Mouse (Mus musculus): ENCODE measurements at regions not wholly inside any gene's neighbourhood (a gene's known extent, or its start where the extent isn't known, plus 50 kb on each side); places are given as distances from the start of the nearest gene placed in this dataset.
A peak's percentile ranks its signal among the peaks of the same experiment; 100 is the strongest.
"Not testable (repeated sequence)": the region's sequence is repeated elsewhere in the genome, so short reads cannot be mapped to it uniquely, and the experiment has no call there.

DNA sequence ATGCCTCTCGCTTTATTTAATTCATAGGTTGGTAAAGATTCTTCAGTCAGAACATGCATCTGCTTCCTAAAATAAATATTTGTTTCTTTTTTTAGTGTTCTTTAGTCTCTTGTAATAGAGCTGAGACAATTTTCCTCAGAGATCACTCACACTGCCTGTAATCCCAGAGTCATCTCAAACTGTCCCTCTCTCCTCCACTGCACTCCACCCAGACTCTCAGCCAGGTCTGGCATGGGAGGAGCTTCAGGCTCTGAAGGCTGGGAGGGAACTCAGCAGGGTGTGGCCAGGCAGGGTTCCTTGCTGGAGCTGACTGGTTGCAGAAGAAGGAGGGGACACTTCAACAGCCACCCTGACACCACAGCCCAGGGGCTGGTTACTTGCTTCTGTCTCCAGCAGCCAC is 524.8 kb downstream of the Dad1 start:
- not testable (repeated sequence) for H3K4me1 ChIP-seq (ENCODE audit: control insufficient read depth, insufficient read depth, low read length); H3K4me3 ChIP-seq (ENCODE audit: insufficient read depth, low read depth, low read length); H3K27ac ChIP-seq (ENCODE audit: insufficient read depth, low read depth, low read length)
- 30% methylated on average over 1 of the region's 1 CpGs for WGBS

DNA sequence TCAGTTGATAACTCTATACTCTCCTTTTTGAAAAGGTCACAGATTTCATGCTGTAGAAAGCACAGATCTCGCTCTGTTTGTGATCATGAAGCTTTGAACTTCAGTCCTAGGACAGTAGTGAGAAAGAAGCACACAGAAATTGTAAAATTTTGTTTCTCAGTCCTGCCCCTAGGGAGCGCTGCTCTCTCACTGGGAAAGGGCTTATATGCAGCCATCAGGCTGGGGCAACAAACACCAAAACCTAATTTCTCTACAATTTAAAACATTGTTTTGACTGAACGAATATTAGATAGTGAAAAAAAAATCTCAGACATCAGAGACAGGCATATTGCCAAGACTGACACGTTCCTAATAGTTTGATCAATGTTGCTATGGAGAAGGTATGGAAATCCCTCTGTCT is 527.0 kb downstream of the Dad1 start:
- H3K27ac ChIP-seq (ENCODE audit: insufficient read depth, low read depth, low read length); H3K4me1 ChIP-seq (ENCODE audit: control insufficient read depth, insufficient read depth, low read length); H3K4me3 ChIP-seq (ENCODE audit: insufficient read depth, low read depth, low read length): not testable (repeated sequence)
- WGBS: 34% methylated on average over 2 of the region's 4 CpGs

DNA sequence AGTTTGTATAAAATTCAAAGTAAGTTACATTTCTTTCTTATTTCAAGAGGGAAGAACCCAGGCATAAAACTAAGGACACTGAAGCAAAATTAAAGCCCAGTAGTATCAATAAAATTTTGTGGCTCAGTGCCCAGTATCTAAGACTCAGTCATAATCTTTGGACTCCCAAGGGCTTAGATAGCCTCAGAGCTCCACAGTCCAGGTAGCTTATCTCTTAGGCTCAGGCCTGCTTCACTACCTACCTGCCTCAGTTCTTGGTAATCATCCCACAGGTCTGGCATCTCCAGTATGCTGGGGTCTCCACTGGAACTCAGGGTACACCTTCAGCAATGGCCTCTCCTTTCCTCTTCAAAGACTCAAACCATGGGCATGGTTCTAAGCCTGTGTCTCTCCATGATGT is 530.3 kb downstream of the Dad1 start:
- H3K4me1 ChIP-seq (ENCODE audit: control insufficient read depth, insufficient read depth, low read length); H3K27ac ChIP-seq (ENCODE audit: insufficient read depth, low read depth, low read length): not testable (repeated sequence)

DNA sequence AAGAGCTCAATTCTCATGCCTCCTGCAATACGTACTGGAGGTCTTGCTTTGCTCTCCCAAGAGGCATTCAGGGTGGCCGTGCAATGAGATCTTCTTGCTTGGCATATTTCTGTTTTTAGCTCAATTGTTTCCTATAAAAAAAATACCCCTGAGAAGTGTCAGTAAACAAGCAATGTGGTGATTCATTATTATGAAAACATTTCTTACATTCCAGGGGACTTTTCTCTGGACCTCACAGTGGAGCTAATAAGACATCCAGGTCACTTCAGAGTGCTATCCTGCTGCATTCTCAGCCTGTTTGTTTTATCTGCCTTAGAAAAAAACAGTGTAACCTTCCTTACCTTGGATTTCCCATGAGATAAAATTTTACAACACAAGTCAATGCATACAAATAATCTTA is 532.0 kb downstream of the Dad1 start:
- H3K27ac ChIP-seq (ENCODE audit: insufficient read depth, low read depth, low read length); H3K4me1 ChIP-seq (ENCODE audit: control insufficient read depth, insufficient read depth, low read length); H3K4me3 ChIP-seq (ENCODE audit: insufficient read depth, low read depth, low read length): not testable (repeated sequence)
- 84% methylated on average over 2 of the region's 2 CpGs for WGBS

More for the DNA sequence above, 530.3 kb downstream of the Dad1 start:
- H3K4me3 ChIP-seq (ENCODE audit: insufficient read depth, low read depth, low read length): not testable (repeated sequence)

DNA sequence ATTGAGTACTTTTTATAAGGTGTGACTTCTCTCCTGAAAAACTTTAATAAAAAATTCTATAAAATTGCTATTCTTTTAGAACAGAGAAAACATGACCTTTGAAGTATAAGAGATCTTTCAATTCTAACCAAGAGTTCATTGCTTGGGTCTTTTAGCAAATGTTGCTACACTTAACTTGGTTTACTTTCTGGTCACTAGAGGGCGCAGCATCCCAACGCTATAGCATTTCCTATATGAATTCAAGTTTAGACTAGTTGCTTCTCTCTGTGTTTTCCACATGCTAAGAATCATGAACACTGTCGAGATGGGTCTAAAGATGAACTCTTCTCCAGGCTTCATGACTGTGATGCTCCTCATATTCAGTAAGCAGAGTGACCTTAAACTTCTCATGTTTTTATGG is 544.3 kb downstream of the Dad1 start:
- H3K27ac ChIP-seq (ENCODE audit: insufficient read depth, low read depth, low read length); H3K4me1 ChIP-seq (ENCODE audit: control insufficient read depth, insufficient read depth, low read length); H3K4me3 ChIP-seq (ENCODE audit: insufficient read depth, low read depth, low read length): not testable (repeated sequence)
- 13% methylated on average over 3 of the region's 3 CpGs for WGBS

DNA sequence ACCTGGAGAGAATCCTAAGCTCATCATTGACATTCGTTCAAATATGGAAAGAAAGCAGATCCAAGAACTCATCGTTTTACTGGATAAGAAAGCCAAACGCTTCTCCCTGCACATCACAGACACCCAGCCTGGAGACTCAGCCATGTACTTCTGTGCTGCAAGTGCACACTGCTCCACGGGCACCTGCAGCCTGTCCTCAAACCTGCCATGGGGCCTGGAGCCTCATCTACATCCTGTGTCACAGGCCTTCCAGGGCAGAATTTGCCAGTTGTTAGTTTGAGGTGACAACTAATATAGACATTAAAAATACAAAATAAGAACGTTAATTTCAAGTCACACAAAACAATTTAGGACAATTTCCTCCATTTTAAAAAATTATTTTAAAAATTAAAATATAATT is 549.6 kb downstream of the Dad1 start:
- not testable (repeated sequence) for H3K4me3 ChIP-seq (ENCODE audit: insufficient read depth, low read depth, low read length); H3K4me1 ChIP-seq (ENCODE audit: control insufficient read depth, insufficient read depth, low read length); H3K27ac ChIP-seq (ENCODE audit: insufficient read depth, low read depth, low read length)
- WGBS: 82% methylated on average over 5 of the region's 5 CpGs

DNA sequence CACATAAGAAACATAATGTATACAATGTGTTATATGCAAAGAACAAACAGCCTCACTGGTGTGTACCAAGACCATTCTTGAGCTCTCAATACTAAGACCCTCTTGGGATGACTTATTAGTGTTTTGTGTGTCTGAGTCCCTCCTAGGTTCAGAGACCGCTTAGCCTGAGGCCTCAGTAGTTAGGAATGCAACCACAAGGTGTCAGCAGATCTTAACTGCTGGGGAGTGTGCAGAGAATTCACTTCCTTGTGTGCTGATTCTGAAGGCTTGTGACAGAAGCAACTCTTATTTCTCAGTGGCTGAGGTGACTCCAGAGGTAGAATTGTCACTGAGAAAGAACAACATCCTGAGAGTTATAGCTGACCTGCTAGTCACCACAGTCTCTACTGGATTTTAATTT is 550.3 kb downstream of the Dad1 start:
- not testable (repeated sequence) for H3K4me3 ChIP-seq (ENCODE audit: insufficient read depth, low read depth, low read length); H3K27ac ChIP-seq (ENCODE audit: insufficient read depth, low read depth, low read length); H3K4me1 ChIP-seq (ENCODE audit: control insufficient read depth, insufficient read depth, low read length)
- 27% methylated on average over 1 of the region's 1 CpGs for WGBS

DNA sequence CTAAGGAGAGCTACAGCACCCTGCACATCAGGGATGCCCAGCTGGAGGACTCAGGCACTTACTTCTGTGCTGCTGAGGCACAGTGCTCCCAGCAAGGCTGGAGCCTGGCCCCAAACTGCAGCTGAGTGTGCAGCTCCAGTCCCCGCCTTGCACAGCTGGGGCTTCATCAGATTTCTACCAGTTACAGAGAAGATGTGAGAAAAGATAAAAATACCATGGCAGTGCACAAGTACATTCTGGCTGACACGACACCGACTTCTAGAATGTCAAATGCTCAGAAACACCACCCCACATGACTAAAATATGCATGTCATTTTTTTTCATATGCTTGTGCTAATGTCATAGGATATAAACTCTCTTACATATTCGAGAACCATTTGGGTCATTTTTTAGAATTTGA is 569.8 kb downstream of the Dad1 start:
- H3K4me1 ChIP-seq (ENCODE audit: control insufficient read depth, insufficient read depth, low read length); H3K4me3 ChIP-seq (ENCODE audit: insufficient read depth, low read depth, low read length); H3K27ac ChIP-seq (ENCODE audit: insufficient read depth, low read depth, low read length): not testable (repeated sequence)
- 42% methylated on average over 4 of the region's 4 CpGs for WGBS

DNA sequence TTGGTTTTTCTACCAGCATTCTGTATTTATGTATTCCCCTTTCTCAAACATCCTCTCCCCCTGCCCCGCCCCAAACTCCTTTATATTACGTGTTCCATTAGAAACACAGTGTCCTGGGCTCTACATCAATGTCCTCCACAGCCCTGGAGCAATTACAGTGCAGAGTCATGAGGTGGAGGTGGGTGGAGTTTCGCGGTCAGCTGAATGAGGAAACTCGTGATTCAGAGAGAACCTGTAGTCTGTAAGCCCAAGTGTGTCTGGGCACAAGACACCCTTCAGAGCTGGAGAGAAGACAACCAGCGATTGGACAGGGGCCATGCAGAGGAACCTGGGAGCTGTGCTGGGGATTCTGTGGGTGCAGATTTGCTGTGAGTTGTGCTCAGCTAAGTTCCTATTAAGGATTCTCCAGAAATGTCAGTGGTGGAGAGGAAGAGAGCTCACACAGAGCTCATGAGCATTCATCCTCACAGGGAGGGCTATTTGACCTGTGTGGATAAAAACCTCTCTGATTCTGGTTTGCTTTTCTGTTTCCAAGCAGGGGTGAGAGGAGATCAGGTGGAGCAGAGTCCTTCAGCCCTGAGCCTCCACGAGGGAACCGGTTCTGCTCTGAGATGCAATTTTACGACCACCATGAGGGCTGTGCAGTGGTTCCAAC is 570.4 kb downstream of the Dad1 start:
- not testable (repeated sequence) for H3K27ac ChIP-seq (ENCODE audit: insufficient read depth, low read depth, low read length); H3K4me3 ChIP-seq (ENCODE audit: insufficient read depth, low read depth, low read length); H3K4me1 ChIP-seq (ENCODE audit: control insufficient read depth, insufficient read depth, low read length)
- 64% methylated on average over 9 of the region's 9 CpGs for WGBS

DNA sequence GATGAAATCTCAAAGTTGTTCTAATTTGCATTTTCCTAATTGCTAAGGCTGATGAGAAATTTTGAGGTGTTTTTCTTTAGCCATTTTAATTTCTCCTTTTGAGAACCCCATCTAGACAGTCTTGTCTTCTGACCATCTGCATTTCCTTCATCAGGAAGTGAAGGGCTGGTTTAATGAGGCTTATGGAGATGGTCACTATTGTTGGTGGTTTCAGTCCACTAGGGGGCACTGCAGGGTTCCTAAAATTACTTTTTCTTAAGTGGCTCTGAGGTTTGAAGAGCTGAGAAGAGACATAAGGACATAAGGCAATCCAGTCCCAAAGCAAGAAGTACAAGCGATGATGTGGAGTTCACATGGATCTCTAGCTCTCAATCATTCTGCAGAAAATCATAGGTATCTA is 571.2 kb downstream of the Dad1 start:
- H3K4me1 ChIP-seq (ENCODE audit: control insufficient read depth, insufficient read depth, low read length); H3K27ac ChIP-seq (ENCODE audit: insufficient read depth, low read depth, low read length); H3K4me3 ChIP-seq (ENCODE audit: insufficient read depth, low read depth, low read length): not testable (repeated sequence)
- 94% methylated on average over 1 of the region's 1 CpGs for WGBS

DNA sequence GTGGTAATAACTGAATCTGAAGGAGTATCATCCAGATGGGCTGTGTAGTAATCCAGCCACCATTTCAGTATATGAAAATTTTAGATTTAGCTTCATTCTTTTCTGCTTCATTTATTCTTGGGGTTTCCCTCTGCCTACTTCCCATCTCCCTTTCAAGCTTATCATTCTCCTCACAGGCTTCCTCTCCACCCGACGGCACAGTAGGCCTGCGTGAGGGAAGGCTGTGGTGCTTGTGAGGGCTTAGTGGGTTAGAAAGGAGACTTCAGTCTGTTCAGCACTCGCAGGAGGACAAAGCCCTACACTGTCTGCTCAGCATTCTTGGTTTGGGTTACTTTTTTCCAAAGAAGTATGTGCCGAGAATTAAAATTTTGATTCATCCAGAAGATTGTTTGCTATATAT is 572.6 kb downstream of the Dad1 start:
- H3K4me1 ChIP-seq (ENCODE audit: control insufficient read depth, insufficient read depth, low read length); H3K4me3 ChIP-seq (ENCODE audit: insufficient read depth, low read depth, low read length); H3K27ac ChIP-seq (ENCODE audit: insufficient read depth, low read depth, low read length): not testable (repeated sequence)
- 62% methylated on average over 5 of the region's 5 CpGs for WGBS

DNA sequence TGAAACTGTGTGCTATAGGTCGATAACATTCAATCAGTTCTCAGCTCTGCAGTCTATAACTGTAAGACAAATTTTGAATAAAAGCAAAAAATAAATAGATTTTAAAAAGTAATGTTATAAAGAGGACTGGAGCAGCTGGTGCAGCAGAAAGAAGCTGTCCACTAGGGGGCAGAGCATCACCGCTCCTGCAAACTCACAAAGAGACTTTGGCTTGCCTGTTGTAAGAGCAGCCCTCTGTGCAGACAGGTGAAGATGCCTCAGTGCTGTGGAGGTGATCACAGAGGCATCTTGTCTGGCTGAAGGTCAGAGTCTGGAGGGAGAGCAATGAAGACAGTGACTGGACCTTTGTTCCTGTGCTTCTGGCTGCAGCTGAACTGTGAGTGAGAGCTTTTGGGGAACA is 588.2 kb downstream of the Dad1 start:
- H3K4me3 ChIP-seq (ENCODE audit: insufficient read depth, low read depth, low read length); H3K27ac ChIP-seq (ENCODE audit: insufficient read depth, low read depth, low read length); H3K4me1 ChIP-seq (ENCODE audit: control insufficient read depth, insufficient read depth, low read length): not testable (repeated sequence)
- WGBS: 23% methylated on average over 2 of the region's 2 CpGs
- peak; percentile 28; the same call in 1 of the 2 replicates for TF ChIP-seq CTCF (IDR thresholded peaks at IDR 0.05; ENCODE audit: insufficient read depth, low read depth, low read length)

DNA sequence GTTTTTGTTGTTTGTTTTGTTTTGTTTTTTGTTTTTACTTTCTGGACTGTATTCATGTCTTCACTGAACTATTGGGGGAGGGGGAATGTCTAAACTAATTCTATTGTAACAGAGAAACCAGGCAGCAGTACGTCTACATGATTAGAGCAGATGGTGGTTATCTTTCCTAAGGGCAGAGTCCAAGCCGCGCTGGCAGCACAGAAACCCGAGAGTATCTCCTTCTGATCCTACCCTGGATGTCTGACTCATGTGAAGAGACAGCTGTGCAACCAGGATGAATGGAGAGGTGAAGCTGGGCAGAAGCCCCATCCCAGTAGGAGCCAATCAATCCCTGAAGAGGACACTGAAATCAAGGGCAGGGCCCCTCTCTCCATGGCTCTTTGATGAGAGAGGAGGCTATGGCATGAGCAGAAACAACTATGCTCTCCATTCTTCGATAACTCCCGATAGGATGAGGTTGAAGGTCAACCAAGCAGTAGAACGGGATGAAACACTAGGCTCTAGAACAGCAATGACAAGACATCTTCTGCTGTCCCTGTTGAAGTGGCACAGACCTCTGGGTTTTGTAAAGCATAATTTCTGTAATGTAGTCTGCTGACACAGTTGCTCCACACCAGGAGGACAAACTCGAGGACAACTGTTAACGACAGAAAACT is 591.1 kb downstream of the Dad1 start:
- H3K4me1 ChIP-seq (ENCODE audit: control insufficient read depth, insufficient read depth, low read length); H3K27ac ChIP-seq (ENCODE audit: insufficient read depth, low read depth, low read length); H3K4me3 ChIP-seq (ENCODE audit: insufficient read depth, low read depth, low read length): not testable (repeated sequence)
- 77% methylated on average over 9 of the region's 9 CpGs for WGBS

DNA sequence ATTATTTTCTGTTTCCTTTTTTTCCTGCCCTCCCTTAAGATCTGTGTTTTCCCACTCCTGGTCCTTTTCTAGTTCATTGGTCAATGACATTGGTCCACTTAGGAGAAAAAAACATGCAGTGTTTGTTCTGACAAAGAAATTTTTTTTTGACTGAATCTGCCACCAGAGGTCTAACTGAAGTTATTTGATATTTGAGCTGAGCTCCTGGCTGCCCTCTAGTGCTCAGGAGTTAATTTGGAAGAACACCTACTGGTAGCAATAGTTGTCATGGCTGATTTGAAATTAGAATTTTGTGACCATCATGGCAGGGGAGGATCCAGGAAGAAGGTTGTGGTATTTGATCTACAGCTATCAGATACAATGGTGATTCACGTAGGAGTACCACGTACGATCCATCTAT is 599.2 kb downstream of the Dad1 start:
- H3K4me1 ChIP-seq (ENCODE audit: control insufficient read depth, insufficient read depth, low read length); H3K4me3 ChIP-seq (ENCODE audit: insufficient read depth, low read depth, low read length); H3K27ac ChIP-seq (ENCODE audit: insufficient read depth, low read depth, low read length): not testable (repeated sequence)
- 98% methylated on average over 3 of the region's 3 CpGs for WGBS

DNA sequence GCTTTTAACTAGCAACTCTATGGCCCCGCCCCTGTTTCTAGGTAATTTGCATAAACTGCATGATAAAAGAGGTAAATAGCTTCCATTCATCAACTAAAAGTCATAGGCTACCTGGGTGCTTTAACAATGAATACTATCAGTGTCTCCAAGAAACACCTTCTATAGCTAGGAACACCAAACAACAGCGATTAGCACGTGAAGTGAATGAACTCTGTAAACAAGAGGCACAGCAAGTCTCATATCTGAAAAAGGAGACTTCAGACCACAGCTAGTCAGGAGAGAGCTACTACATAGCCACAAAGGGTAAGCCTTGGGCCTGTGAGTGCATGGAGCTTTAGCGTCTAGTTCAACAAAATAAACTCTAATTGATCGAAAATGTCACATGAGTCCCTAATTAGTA is 602.8 kb downstream of the Dad1 start:
- H3K27ac ChIP-seq (ENCODE audit: insufficient read depth, low read depth, low read length): not testable (repeated sequence)

More for the DNA sequence above, 602.8 kb downstream of the Dad1 start:
- H3K4me1 ChIP-seq (ENCODE audit: control insufficient read depth, insufficient read depth, low read length); H3K4me3 ChIP-seq (ENCODE audit: insufficient read depth, low read depth, low read length): not testable (repeated sequence)
- WGBS: 38% methylated on average over 5 of the region's 5 CpGs

Measured in olfactory bulb, adult 2 months (tissue).